Mouse (Mus musculus) thymus, adult 18-20 months (tissue): ENCODE results near the gene Setd4.
"Not testable (repeated sequence)": the region's sequence is repeated elsewhere in the genome, so short reads cannot be mapped to it uniquely, and the experiment has no call there.

Source experiments
- DNase-seq, 2 experiments: peaks; one replicate each; pipeline ENCODE4 v3.0.0; 2022; ENCODE audit warnings: mixed read lengths in 2 of 2

Setd4 gene

DNA sequence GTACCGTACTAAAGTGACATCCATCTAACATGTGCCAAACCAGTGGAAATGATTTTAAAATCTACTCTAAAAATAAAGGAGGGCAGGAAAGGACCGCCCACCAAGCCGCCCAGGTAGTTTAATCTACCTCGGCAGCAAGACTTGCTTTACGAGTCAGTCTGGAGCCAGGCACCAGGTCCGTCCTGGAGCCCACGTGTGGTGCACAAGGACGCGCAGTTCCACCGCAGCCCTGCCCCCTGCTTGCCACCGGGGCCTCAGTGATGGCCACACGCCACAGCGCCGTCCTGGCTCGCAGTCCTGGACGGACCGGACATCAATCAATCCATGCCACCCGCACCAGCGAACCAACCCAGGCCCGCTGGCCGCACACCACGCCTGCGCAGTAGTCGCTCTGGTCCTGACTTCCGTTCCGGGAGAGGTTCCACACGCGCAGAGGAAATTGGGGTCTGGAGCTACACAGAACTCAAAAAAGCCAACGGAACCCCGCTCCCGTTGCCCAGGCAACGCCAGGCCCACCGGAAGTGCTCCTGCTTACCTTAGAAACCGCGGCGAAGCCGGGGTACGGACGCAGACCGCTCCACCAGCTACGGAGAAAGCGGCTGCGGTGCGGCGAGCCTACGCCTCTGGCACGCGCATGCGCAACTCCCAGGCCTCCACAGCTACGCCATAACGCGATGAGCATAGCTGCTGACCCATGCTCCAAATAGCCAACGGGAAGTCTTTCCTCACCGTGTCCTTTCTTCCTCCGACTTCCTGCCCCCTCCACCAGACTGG lies at the start of gene Setd4:
Gene Setd4 (minus strand): TSS at position 625 of the 774 bp plus-strand sequence.
- peak; percentile 73 to 83 for DNase-seq

DNA sequence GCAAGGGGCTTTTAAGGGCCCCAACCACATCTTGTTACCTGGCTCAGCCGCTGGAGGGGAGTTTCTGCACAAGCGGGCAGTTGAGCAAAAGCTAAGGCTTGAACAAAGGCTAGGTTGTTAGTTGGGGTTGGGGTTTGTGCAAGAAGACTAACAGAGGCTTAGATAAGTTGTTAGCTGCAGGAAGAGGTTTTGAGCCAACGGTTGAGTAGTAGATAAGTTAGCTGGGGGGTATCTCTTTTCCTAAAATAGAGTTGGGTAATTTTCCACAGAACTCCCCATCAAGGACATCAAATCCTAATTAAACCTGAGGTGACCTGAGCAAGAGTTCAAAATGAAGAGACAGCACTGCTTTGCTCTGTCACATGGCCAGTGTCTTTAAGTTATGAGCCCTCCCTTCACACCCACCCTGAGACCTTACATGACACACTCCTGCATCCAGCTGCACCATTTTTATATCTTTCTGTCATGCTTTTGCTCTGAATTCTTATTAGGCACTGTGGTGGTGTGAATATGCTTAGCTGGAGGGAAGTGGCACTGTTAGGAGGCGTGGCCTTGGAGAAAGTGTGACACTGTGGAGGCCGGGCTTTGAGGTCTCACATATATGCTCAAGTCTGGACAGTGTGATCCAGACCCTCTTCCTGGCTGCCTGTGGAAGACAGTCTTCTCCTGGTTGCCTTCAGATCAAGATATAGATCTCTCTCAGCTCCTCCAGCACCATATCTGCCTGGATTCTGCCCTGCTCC lies 44.7 kb upstream of the Setd4 start:
- DNase-seq, result no peak

DNA sequence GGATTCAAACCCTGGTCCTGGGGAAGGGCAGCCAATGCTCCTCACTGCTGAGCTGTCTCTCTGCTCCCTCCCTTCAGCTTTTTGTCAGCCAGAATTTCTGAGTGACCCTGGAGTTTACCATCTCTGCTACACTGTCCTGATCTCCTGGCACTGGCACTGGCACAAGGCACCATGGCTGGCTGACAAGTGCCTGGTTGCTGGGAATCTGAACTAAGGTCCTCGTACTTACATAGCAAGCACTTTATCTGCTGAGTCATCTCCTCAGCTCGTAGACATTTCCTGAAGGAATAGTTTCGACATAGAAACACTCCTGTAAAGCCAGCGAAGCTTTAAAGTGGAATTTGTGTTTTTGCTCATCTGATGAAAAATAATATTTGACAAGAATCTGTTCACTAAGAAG lies 40.1 kb upstream of the Setd4 start:
- DNase-seq, result no peak

DNA sequence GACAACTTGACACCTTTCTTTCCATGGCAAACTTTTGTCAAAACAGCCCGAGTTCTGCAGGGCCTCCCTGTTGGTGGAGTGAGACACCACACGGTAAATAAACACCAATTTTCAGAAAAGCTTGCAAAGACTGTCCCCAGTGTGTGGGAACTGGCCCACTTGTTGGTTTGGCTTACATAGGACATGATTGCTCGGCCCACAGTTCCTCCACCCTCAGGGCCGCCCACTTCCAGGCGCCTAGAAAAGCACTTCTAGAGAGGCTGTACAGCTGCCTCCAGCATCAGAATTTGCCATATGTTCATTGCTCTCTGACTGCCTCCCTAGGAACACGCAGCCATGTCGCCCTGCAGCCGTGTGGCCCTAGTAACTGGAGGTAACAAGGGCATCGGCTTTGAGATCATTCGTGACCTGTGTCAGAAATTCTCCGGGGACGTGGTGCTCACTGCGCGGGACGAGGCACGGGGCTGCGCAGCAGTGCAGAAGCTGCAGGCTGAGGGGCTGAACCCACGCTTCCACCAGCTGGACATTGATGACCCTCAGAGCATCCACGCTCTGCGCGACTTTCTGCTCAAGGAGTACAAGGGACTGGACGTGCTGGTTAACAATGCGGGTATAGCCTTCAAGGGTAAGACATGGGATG lies 24.0 kb upstream of the Setd4 start, which contains the start of gene Gm5678:
Gene Gm5678 (plus strand): TSS at position 337 of the 640 bp plus-strand sequence.
- DNase-seq, result no peak

DNA sequence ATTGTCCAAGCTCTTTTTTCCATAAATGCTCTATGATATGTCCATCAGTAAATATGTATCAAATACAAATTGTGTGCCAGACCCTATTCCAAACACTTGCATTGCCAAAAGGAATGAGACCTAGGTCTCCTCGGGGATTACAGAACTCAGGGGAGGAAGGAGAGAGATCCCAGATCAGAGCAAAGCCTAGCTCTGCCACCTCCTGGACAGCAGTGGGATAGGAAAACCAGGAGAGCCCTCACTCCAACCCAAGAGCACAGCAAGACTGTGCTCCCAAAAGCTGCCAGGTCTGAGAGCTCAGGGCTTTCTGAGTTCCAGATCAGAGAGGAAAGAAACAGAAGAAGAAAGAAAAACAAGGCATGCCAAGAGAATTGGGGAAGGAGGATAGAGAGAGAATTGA lies 22.9 kb upstream of the Setd4 start:
- DNase-seq, result no peak

DNA sequence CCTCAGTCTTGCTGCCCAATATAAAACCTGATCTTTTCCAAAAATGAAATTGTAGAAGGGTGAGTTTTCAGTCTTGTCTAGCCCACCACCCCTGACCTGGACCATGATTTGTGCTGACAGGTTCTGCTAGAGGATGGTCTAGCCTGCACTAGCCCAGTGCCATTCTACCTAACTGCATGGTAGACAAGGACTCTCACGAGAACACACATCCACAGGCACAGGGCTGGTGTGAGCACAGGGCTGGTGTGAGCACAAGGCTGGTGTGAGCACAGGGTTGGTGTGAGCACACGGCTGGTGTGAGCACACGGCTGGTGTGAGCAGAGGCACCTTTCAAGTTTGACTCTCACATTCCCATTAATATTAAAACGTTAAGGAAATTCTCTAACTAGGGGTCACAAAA lies 20.8 kb upstream of the Setd4 start:
- no peak for DNase-seq

DNA sequence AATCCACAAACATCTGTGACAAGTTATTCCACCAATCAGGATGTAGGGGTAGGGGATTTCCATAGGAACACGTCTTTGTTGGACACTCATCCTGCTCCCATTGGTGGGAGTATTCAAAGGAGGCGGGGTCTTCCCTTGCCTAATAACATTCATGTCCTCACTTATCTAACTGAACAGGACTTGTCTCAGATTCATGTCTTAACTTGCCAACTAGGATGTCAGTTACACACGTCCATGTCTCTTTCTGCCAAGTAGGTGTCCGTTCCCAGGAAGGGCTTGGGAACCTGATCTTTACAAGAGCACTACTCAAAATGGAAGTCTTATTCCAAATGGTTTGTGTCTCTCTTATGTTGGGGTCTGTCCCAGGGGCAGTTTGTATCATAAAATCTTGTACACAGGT lies 19.9 kb upstream of the Setd4 start:
- DNase-seq, result not testable (repeated sequence)

DNA sequence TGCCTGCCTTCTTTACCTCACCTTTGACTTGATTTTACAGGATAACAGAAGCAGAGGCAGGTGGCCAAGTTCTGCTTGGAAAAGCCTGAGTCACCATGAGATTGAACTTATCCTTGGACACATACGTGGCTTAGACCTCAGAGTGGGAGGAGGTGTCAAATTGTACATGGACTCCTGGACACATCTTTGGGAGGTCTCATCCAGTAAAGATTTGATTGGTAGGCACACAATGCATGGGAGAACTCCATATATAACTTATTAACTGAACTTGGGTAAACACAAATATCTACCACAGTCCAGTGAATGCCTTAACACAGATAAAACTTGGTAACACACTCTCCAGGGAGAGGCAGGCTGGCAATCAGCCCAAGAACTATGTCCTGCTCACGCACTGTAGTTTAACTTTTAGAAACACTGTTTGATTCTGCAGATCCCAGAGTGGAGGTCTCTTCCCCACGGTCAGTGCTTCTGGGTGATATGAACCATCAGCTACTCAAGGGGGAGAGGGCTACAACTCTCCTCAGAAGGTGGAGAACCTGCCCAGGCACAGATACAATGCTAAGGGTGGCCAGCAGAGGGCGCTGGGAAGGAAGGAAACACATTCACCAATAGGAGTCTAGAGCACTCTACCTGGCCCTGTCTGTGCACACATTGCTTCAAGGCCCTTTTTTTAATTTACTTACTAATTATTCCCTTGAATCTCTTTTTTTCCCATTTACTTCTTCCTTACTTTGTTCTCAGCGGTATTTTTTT lies 11.4 kb upstream of the Setd4 start:
- DNase-seq, result peak; percentile 47 to 50

DNA sequence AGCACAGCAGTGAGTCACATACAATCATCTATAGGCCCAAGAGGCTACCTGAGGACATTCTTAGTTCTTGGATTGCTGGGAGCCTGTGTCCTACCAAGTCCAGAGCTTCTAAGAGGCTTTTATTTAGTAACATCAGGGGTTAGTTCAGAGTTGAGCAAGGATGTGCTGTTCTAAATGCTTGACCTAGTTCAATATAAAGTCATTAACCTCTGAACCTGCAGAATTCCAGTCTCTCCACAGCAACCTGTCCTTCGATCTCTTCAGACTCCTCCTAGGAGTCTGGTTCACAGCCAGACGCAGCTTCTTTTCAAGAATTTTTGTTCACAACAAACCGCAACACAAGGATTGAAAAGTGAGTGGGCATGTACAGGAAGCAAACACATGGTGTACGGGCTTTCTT lies 7.1 kb upstream of the Setd4 start:
- DNase-seq, result no peak

DNA sequence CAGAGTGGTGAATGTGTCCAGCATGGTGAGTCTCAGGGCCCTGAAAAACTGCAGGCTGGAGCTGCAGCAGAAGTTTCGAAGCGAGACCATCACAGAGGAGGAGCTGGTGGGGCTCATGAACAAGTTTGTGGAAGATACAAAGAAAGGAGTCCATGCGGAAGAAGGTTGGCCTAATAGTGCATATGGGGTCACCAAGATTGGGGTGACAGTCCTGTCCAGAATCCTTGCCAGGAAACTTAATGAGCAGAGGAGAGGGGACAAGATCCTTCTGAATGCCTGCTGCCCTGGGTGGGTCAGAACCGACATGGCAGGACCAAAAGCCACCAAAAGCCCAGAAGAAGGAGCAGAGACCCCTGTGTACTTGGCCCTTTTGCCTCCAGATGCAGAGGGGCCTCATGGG lies 5.9 kb upstream of the Setd4 start:
- no peak for DNase-seq

DNA sequence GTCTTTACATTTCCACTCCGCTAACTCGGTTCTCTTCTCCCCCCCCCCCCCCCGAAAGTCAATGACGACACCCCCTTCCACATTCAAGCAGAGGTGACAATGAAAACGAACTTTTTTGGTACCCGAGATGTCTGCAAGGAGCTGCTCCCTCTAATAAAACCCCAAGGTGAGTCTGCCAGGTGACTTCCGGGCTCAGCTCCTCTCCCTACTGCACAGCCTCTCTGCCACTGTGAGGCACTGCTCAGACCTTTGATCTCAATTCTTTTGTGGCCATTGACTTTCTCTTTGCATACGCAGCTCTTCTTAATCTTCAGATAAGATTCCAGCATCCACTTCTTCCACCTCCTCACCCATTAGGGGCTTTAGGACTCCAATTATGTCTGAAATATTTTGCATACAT lies 4.9 kb upstream of the Setd4 start:
- no peak for DNase-seq

DNA sequence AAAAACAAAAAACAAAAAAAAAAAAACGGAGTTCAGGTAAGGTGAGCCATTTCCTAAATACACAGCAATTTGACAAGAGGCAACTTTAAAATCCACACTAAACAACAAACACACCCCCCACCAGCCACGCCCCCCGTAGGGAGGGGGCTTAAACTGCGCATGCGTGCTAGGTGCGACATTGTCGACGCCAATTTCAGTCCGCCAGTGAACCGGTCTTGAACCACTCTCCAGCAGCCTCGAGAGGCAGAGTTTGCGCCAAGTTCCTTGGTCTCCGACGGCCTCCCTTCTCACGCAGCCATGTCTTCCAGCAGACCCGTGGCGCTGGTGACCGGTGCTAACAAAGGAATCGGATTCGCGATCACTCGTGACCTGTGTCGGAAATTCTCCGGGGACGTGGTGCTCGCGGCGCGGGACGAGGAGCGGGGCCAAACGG lies 3.8 kb upstream of the Setd4 start:
- DNase-seq, result peak; percentile 80 to 84

DNA sequence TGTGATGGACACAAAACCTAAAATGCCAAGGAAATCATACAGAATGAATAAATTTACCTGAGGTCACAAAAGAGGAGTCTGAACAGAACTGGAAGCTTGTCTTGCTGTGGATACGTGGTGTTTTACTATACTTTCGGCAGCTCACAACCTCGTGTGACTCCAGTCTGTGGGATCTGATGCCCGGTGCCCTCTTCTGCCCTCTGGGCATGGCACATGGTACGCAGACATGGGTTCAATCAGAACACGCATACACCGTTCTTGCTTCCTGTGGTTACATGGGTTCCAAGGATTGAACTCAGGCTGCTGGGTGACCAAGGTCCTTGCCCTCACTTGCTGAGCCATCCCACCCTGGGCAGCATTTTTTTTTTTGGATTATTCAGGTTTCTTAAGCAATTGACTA lies 2.3 kb upstream of the Setd4 start:
- DNase-seq, result no peak

DNA sequence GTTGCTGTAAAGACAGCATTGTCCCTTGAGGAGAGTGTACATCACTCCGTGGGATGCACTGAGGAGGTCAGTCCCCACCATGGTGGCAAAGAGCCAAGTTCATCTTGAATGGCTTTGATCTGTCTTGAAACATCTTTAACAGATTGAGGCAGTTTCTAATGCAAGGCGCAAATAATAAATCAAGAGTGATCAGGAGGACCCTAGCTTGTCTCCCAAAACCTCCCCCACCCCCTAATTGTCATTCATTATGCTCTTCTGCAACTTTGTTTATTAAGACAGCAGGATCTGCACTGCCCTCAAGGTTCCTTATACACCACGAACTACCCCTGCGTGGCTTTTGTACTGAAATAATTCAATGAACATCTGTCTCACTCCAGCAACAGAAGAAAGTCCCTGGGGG lies 1.7 kb upstream of the Setd4 start, which contains the start of gene Cbr1:
Gene Cbr1 (plus strand): TSS at position 301 of the 400 bp plus-strand sequence.
- no peak for DNase-seq

DNA sequence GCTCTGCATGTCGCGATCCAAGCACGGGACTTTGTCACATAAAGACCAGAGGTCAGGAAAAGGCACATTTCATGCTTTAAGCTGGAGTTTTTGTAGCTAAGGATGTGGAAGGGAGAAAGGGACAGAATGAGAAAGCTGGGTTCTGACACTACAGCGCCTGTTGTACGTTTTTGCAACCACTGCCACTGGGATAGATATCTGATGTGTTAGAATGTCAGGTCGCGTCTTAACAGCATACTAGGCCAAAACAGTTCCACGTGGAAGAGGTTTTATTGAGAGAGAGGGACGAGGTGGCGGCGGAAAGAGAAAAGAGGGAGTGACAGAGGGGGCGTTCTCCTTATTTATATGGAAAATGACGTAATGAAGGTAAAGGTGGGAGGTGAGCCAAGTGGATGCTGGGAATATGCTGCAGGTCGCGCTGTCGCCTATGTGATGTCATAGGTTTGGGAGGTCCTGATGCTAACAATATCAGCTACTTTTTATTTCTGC lies 662 bp upstream of the Setd4 start:
- no peak for DNase-seq

DNA sequence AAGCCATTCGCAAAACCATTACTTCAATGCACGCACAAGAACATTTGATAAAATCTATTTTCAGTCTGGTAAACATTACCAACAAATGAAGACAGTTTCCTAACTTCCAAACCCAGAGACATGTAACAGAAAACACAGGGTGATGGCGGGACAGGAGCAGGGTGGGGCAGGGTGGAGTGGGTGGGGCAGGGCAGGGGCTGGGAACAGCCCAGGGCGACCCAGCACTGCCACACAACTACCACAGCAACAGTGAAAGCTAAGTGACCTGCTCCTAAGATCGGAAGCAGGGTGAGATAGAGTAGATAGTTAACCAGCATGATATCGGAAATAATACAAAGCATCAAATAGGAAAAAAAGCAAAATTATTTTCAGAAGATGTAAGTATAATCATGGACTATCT lies 4.4 kb downstream of the Setd4 start:
- no peak for DNase-seq

DNA sequence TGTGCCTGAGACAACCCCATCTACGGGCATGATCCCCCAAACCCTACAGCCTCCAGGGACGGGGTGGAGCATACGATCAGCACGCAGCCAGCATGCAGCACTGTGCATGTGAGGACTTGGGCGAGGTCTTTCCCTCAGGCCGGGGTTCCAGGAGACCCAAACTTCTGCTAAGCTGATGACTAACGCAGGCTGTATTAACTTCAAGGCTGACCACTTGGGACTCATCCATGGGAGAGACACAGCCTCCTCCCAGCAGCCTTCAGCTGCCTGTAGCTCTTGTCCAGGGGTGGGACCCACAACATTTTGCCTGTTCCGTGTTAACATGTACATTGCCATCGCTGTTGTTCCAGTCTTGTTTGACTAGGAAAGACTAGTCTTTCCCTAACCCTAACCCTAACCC lies 6.3 kb downstream of the Setd4 start:
- DNase-seq, result no peak

DNA sequence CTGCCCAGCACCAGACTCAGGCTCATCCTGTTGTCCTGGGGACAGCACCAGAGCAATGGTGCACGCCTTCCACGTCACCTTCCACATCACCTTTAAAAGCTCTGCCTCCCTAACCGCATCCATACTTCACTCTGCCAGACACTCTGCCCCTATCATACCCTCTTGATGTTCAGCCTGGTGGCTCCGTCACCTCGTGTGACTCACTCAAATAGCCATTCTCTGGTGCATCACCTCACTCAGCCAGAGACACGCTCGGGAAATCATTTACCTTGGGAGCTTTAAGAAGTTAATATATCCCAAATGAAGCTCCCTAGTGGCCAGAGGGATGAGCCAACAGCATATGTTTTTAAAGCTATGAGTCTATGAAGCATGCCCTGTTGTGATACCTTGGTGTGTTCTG lies 7.1 kb downstream of the Setd4 start:
- DNase-seq, result no peak

DNA sequence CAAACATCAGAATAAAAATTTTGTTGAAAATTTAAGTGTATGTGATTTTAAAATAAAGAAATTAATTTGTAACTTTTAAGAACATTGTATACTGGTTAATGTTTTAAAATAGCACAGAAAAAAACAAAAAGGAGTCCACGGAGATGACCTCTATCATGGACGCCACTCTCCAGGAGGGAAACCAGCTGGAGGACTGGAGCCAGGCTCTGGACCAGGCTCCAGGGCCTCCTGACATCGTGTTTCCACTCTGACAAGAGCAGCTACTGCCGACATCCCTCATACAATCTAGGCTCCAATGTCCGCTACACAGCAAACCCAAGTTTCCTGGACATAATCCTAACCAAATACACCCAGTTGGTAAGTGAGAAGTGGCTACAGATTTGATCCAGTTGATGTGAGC lies 8.1 kb downstream of the Setd4 start:
- no peak for DNase-seq

DNA sequence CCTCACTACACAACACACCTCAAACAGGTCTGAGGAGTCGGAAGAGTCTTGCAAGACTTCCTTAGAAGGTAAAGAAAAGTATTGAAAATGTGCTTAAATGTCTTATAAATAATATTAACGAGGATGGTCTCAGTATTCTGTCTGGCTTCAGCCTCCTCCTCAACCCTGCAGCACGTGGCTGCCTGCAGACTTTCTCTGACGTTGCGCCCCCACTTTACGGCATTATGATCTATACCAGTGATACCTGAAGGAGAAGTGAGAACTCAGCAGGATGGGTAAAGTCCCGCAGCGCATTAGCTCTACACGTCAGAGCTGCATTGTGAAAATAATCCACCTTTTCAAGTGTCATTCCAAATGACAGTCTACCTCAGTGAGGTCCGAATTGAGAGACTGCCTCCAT lies 9.4 kb downstream of the Setd4 start:
- DNase-seq, result no peak

DNA sequence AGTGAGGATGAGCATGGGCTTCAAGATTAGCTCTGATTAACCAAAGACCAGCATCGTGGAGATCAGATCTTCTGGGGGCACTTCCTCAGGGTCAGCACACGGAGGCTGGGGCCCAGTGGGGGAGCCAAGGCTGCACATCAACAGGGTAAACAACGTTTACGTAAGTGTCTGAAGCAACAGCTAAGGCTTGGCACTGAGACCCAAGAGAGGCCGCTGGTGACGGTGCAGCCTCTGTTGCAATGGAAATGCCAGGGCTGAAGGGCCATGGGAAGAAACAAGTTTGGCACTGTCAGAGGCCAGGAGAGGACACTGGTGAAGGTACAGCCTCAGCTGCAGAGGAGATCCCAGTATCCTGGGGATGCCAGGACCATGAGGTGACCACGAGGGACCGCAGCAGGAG lies 10.5 kb downstream of the Setd4 start:
- no peak for DNase-seq

DNA sequence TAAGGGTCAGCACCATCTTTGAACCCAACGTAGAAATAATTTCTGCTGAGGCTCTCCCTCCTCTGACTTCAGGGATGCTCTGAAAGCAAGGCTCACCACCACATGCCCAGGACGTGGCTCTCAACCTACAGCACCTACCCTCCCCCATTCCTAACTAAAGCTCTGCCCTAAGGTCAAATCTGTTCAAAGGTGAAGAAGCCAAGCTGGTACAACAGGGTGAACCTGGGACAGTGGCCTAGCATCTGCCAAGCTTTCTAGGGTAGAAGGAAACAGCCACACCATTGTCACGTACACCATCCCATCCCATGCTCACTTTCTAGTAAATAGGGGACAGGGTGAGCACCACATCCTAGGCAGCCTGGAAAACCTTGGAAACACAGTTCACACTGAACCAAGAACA lies 11.2 kb downstream of the Setd4 start:
- DNase-seq, result no peak
